Mouse (Mus musculus) T-helper 17 cell (primary cell): ENCODE data around the gene Pid1.
"Not testable (repeated sequence)": the region's sequence is repeated elsewhere in the genome, so short reads cannot be mapped to it uniquely, and the experiment has no call there.

Source experiments
- in situ Hi-C, 2 experiments: fragments of 300-600 bp; cut with MboI, MseI; formaldehyde crosslinking; loops; 1 replicate in 1 of 2; 2 replicates in 1 of 2; pipeline ENCODE4 v1.15.1; 2025; ENCODE audit warnings: high pct_unique_total_duplicates in 2 of 2

The Pid1 gene

DNA sequence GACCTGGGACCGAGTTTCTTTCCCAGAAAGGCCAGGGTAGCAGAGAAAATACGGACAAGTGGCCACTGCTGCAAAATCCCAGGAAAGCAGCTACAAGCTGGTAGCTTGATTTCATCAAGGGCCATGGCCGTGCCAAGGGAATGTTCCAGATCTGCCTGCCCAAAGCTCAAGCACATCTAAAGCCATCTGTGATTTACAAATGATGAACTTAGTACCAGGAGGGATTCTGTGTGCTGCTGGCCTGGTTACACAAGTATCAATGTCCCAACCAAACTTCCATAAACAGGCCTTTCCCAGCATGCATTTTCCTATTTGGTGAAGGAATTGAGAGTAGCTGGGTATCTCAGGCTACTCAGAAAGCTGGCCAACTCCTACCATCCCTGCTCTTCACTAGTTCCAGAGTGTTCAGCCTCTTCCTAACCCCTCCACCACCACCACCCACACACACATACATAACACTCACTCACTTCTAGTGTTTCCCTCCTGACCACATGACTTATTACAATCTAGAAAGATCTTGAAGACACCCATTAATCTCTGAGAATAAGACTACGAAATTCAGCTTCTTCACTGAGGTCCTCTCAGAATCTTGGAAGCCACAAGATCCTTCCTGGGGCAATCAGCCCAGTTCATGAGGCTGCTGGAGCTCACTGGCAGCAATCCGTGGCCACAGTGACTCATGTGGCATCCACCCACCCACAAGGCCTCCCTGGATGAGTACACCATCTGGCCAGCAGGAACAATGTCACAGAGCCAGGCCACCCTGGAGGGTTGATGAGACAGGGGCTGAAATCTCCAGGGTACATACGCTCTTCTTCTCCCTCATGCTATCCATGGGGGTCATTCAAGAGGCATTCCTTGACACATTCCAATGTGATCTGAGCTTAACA lies 4.1 kb downstream of the Pid1 start:
- in situ Hi-C loops, result no loop called here

GRCm38 (mm10) chr1:84357216-84357615 lies 6.8 kb downstream of the Pid1 start:
- in situ Hi-C loops, result no loop called here

- in situ Hi-C loops, result no loop called here
Measured at GRCm38 (mm10) chr1:84350262-84350661, 13.7 kb downstream of the Pid1 start.

DNA sequence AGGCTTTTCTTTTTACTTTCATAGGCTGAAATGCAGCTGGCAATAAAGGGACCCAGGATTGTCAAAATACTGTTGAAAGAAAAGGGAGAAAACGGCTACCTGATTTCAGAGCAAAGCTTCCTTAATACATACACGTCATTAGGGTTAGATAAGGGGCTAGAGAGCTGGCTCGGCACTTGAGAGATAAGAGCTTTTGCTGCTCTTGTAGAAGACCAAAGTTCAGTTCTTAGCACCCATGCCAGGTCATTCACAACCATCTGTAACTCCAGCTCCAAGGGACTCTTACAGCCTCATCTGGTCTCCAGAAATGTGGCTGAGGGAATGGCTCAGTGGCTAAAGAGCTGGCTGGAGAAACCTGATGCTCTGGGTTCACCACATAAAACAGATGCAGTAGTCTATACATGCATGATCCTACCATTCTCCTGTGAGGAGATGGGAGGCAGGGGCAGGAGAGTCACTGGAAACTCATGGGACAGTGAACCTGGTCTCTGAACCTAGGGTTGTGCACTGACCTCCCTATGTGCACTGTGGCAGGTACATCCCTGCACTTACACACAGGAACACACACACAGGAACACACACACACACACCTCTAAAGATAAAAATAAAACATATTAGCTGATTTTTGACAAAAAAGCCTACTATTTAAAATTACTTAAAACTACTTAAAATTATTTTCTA lies 16.0 kb downstream of the Pid1 start:
- in situ Hi-C loops, result no loop called here

- in situ Hi-C loops, result not testable (repeated sequence)
Measured at GRCm38 (mm10) chr1:84332797-84333196, 31.2 kb downstream of the Pid1 start.

GRCm38 (mm10) chr1:84331861-84332260 lies 32.1 kb downstream of the Pid1 start:
- in situ Hi-C loops, result not testable (repeated sequence)

- in situ Hi-C loops, result no loop called here
Measured at GRCm38 (mm10) chr1:84325309-84325708, 38.7 kb downstream of the Pid1 start.

- in situ Hi-C loops, result no loop called here
Measured at GRCm38 (mm10) chr1:84321327-84321726, 42.7 kb downstream of the Pid1 start.

DNA sequence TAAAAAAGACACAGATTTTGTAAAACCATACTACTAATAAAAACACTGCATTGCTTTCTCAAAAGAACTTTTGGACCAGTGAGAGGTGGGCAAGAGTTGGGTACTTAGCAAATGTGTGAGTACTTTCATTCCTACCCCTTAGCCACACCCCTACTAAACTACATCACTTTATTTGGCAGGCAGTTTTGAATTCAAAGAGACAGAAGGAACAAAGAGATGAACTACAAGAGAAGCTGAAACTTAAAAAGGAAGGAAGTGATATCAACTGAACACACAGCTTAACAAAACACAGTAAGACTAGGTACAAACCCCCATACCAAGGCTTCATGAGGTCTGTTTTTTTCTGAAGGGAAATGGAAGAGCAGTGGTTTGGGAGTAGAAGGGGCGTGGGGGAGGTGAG lies 45.4 kb downstream of the Pid1 start:
- in situ Hi-C loops, result no loop called here

DNA sequence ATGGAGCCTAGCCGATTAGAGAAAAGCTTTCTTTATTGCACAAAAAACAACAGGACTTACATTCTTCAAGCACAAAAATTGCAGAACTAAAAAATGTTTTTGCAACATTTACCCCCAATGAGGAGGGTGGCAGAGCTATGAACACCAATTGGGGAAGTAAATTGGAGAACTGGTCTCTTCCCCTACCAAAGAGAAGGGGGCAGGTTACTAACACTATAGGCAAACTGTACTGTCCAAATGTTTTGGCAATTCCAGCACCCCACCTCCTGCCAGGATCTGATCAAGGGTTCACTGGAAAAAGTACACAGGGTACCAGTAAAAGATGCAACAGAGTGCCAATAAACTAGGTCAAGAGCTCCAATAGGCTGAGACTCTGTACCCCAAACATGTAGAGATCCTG lies 46.2 kb downstream of the Pid1 start:
- in situ Hi-C loops, result no loop called here

DNA sequence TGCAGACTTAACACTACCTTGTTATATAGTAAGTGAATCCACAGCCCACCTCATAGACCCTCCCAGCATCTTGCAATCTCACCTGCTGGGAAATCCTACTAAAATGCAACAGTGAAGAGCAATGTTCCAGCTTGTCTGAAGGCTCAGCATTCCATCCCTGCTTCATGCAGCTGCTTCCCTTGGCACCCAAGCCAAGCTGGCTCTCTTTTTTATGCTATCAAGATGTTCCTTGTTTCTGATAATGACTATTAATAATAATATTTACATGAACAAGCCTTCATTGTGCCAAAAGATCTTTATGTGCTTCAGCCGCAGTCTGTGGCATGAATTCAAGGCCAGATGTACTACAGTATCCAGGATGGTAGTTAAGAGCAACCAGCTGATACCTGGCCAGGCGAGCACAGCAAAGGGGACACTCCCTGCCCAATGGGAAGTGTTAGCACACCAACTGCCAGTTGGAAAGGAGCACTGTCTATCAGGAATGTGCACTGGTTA lies 54.0 kb downstream of the Pid1 start:
- in situ Hi-C loops, result no loop called here

- in situ Hi-C loops, result no loop called here
Measured at GRCm38 (mm10) chr1:84305713-84306421, 58.1 kb downstream of the Pid1 start.

GRCm38 (mm10) chr1:84302788-84303187 lies 61.2 kb downstream of the Pid1 start:
- in situ Hi-C loops, result loop anchor here in 1 of 2 experiments (5.0 kb wide), 1 partner anchor 105 kb away; no protein-coding TSS in a partner anchor

DNA sequence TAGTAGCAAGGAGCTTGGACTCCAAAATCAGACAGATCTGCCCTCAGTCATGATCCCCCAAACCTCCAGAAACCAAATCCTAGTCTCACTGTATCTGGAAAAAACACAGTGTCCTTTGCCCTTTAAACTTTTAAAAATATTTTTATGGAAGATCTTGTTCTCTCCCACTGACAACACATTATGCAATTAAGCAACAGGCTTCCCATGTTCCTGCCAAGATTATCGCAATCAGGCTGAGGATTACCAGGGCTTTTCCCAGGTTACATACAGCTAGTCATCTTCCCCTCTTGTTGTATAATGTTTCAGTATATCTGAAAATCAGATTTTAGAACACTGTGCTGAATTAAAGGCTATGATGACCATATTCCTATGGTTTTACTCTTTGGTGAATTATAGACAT lies 64.3 kb downstream of the Pid1 start:
- in situ Hi-C loops, result loop anchor here in 1 of 2 experiments (5.0 kb wide), 1 partner anchor 108 kb away; no protein-coding TSS in a partner anchor

DNA sequence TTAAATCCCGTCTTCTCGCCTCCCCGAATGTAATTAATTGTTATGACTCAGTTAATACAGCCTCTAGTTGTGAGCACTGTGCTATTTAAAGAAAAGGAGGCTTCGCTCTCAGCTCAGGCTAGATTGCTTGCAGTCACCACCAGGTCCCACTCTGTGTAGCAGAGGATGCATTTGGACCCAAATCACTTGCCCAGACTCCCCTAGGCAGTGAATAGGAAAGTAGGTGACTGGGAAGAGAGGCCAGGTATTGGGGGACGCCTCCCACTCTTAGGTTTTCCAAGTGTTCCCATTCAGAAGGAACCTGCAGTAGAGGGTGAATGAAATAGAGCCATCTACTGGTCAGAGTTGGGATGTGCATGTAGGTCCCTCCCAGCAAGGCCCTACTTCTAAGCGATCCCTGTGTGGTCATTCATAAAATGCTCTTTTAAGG lies 77.3 kb downstream of the Pid1 start:
- in situ Hi-C loops, result no loop called here

DNA sequence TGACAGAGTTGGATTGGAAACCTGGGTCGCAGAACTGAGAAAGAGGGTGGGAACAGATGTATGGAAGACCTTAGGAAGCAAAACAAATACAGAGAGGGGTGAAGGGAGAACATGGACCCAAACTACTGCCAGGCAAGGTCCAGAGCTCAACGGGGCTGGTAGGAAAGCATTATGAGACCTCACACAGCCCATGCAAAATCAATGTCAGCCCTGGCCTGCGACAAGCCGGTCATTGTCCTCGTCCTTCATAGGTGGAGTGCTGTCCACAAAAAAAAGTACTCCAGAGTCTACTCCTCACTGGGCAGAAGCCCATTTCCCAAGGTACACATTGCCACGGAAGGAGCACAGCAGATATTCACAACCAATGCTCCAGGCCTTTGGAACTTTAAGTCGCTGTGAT lies 78.4 kb downstream of the Pid1 start:
- in situ Hi-C loops, result no loop called here

DNA sequence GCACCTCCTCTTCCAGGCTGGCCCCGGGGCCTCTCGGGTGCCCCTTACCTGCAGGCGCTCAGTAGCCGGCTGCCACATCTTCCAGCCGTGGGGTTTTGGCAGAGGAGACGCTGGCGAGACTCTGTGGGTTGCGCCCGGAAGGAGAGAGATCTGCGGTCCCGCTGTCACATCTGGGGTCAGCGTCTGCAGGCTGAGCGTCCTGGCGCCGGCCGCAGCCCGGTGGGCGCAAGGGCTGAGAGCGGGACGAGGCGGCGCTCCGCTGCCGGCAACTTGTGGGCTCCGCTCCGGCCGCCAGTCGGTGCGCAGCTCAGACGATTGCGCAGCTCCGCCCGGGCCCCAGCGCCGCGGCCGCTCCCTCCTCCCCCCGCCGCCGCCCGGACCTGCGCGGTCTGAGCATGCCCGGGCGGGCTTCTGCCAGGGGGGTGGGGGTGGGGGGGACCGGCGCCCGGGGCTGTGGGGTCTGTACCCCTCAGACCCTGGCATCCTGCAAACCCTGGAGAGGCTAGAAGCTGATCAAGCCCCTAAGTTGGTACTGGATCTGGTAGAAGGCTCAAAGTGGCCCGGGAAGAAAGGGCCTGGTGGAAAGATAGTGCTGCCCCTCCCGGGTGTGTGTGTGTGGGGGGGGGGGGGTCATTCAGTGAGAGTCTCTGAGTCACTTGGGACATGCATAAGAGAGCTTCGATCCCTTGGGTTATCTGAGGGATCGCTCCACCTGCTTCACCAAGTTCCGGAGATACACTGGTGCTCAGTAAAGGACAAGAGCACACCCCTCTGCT lies 79.5 kb downstream of the Pid1 start:
- in situ Hi-C loops, result no loop called here

GRCm38 (mm10) chr1:84283119-84283518 lies 80.9 kb downstream of the Pid1 start:
- in situ Hi-C loops, result no loop called here

DNA sequence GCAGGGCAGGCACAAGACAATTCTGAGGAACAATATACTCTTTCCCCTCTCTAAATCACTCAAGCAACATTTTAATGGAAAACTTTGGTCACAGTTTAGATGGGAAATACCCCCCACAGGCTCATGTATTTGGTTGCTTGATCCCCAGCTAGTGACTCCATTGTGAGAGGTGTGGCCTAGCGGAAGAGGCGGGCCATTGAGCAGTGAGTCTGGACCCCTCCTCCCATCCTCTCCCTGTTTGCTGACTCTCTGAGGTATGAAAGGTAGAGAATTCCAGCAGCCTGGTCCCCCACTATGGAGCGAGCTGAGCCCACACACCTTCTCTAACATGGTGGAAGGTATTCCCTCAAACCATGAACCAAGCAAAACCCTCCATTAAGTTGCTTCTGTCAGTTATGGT lies 83.8 kb downstream of the Pid1 start:
- in situ Hi-C loops, result no loop called here

DNA sequence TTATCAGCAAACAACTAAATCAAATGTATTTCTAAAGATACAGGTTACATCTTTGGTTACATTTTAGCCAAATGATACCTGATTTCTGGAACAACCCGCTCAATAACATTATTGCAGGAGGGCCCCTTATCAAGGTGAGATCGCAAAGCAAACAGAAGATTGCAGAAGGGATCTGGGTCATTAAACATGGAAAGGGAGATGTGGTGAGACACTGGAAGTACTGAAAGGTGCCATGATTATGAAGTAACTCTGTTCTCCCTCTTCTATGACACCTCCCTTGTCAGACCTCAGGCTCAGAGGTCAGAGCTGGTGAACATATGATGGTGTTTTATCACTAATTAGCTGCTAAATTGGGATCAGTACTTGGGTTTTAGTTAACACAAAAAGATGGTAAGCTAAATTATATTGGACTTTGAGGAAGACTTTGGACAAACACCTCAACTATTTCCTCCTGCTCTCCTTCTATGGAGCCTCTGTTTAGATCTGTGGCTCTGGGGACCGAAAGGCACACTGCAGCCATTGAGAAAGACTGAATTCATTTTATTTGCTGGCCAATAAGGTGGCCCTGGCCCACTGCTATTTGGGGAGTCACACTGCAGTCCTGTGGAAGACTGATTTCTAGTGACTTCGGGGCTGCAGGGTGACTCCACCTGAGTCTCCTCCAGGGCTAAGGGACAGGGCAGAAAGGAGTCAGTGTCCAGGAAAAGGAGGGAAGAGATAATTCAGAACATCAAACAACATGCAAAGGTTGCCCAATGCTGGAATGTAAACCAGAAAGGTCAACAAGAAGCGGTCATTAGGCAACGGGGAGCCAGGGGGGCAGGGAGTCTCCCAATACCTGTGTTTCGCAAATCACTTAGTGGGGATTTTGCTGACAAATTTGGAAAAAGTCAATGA lies 85.4 kb downstream of the Pid1 start:
- in situ Hi-C loops, result no loop called here
